Mouse (Mus musculus) myocyte (in vitro differentiated cells): ENCODE measurements around the gene Lipe.

Experiments used
- CEBPB ChIP-seq: IDR thresholded peaks from 2 replicates; pipeline ENCODE4 v1.6.1; 2011; ENCODE audit warnings: mild to moderate bottlenecking, moderate library complexity; ENCODE audit not compliant: poor library complexity, insufficient read depth, severe bottlenecking
- E2F4 ChIP-seq: IDR thresholded peaks from one replicate; pipeline ENCODE4 v1.6.1; 2011; ENCODE audit warnings: mild to moderate bottlenecking, control low read depth, moderate library complexity; ENCODE audit not compliant: insufficient read depth
- MAX ChIP-seq: IDR thresholded peaks from one replicate; pipeline ENCODE4 v1.6.1; 2011; ENCODE audit warnings: low read depth, mild to moderate bottlenecking, control low read depth
- MYOD1 ChIP-seq, 3 experiments: IDR thresholded peaks; one replicate each; pipeline ENCODE4 v1.6.1; 2011; ENCODE audit warnings: control low read depth in 2 of 3, low read depth in 2 of 3, mild to moderate bottlenecking in 2 of 3, moderate library complexity in 1 of 3; ENCODE audit not compliant: insufficient read length in 2 of 3, control insufficient read depth in 1 of 3
- MYOG ChIP-seq, 3 experiments: IDR thresholded peaks; one replicate each; pipeline ENCODE4 v1.6.1; 2011; ENCODE audit warnings: control low read depth in 2 of 3, low read depth in 2 of 3, mild to moderate bottlenecking in 2 of 3; ENCODE audit not compliant: insufficient read length in 2 of 3, control insufficient read depth in 1 of 3, insufficient read depth in 1 of 3
- POLR2A ChIP-seq: IDR thresholded peaks from one replicate; pipeline ENCODE4 v1.6.1; 2011; ENCODE audit warnings: low read depth, mild to moderate bottlenecking, control low read depth, moderate library complexity; ENCODE audit not compliant: insufficient read length
- POLR2AphosphoS2 ChIP-seq: IDR thresholded peaks from one replicate; pipeline ENCODE4 v1.6.1; 2011; ENCODE audit warnings: low read depth, control low read depth; ENCODE audit not compliant: insufficient read length
- USF1 ChIP-seq: IDR thresholded peaks from one replicate; pipeline ENCODE4 v1.6.1; 2011; ENCODE audit warnings: low read depth, mild to moderate bottlenecking, control low read depth, moderate library complexity

DNA sequence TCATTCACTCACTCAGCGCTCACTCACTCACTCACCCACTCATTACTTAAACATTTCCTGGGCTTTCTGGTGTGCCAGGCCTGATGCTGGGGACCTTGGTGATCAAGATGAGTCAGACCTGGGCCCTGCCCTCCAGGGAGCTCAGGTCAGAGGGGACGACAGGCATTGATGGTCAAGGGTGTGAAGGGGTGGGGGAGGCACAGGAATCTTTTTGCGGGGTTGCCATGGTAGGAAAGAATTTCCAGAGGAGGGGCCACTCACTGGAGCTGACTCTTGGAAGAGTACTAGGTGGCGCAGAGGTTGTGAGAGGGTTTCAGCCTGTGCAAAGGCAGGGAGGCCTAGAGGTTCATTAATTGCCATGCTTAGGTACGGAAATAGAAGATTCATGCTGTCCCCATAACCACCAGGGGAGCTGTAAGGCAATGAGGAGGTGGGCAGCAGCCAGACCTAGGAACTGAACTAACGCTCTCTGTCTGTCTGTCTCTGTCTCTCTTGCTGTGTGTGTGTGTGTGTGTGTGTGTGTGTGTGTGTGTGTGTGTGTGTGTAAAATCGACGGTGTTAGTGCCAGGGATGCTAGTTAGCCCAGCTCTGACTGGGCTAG, 21.3 kb downstream of the Lipe start:
- TF ChIP-seq USF1 (no peak), MYOD1 (IDR thresholded peaks at IDR 0.05; ENCODE audit: control insufficient read depth in 1 of 3, insufficient read length in 2 of 3, low read depth in 2 of 3) (no peak), POLR2A (no peak), MAX (no peak), CEBPB (no peak), POLR2AphosphoS2 (no peak), E2F4 (no peak), MYOG (IDR thresholded peaks at IDR 0.05; ENCODE audit: control insufficient read depth in 1 of 3, insufficient read depth in 1 of 3, insufficient read length in 2 of 3, low read depth in 2 of 3) (no peak)
